Mouse (Mus musculus) limb, embryonic 14.5 days (tissue): ENCODE measurements around the gene Vps54. TPM values are rescaled to one million over a fixed set of nuclear protein-coding genes. Genes with fewer than 3 reads are reported as not detected.

Experiments used
- ATAC-seq: fragments of 200-750 bp; cut with Nextera tagmentation; 2 replicates; pipeline ENCODE4 v1.8.0; 2017; ENCODE audit warnings: low read depth, moderate number of reproducible peaks, moderate TSS enrichment; ENCODE audit not compliant: low FRiP score
- DNase-seq: peaks from one replicate; pipeline ENCODE4 v3.0.0-alpha.2; 2015; ENCODE audit warnings: low spot score
- H3K27ac ChIP-seq: fragments of 300-500 bp; sonication (generic); replicated peaks from 2 replicates; pipeline ENCODE4 v1.5.1; 2014; ENCODE audit warnings: low read depth, mild to moderate bottlenecking, low read length, moderate library complexity, mixed read lengths
- H3K27me3 ChIP-seq: fragments of 300-500 bp; sonication (generic); 2 replicates; pipeline ENCODE4 v1.6.1; 2014; ENCODE audit warnings: low read length, mixed read lengths; ENCODE audit not compliant: control insufficient read depth, insufficient read depth
- H3K36me3 ChIP-seq: fragments of 300-500 bp; sonication (generic); 2 replicates; pipeline ENCODE4 v1.6.1; 2014; ENCODE audit warnings: mild to moderate bottlenecking, low read length, moderate library complexity, mixed read lengths; ENCODE audit not compliant: control insufficient read depth, insufficient read depth
- H3K4me1 ChIP-seq: fragments of 300-500 bp; sonication (generic); 2 replicates; pipeline ENCODE4 v1.6.1; 2014; ENCODE audit warnings: antibody characterized with exemption, low read length, mixed read lengths; ENCODE audit not compliant: control insufficient read depth, insufficient read depth
- H3K4me2 ChIP-seq: fragments of 300-500 bp; sonication (generic); replicated peaks from 2 replicates; pipeline ENCODE4 v1.6.1; 2014; ENCODE audit warnings: low read depth, mild to moderate bottlenecking, low read length, moderate library complexity; ENCODE audit not compliant: severe bottlenecking
- H3K4me3 ChIP-seq: fragments of 300-500 bp; sonication (generic); replicated peaks from 2 replicates; pipeline ENCODE4 v1.5.1; 2014; ENCODE audit warnings: low read length
- H3K9ac ChIP-seq: fragments of 300-500 bp; sonication (generic); 2 replicates; pipeline ENCODE4 v1.6.1; 2014; ENCODE audit warnings: mild to moderate bottlenecking, low read depth, low read length, moderate library complexity; ENCODE audit not compliant: severe bottlenecking
- H3K9me3 ChIP-seq: fragments of 300-500 bp; sonication (generic); 2 replicates; pipeline ENCODE4 v1.6.1; 2016; ENCODE audit warnings: low read length; ENCODE audit not compliant: control insufficient read depth
- POLR2A ChIP-seq: fragments of 200-500 bp; IDR thresholded peaks from 2 replicates; pipeline ENCODE4 v1.8.0; 2012; ENCODE audit warnings: inconsistent platforms, mild to moderate bottlenecking, moderate library complexity, borderline replicate concordance; ENCODE audit not compliant: insufficient read depth, insufficient read length; ENCODE audit errors: extremely low read depth
- WGBS: fragments of 180-500 bp; shearing (Covaris S2); extraction: QIAGEN DNeasy Blood & Tissue Kit; methylation state at CpG from one replicate; pipeline ENCODE4 v1.1.7; 2014; 5-methylcytosine and 5-hydroxymethylcytosine counted together
- polyA plus RNA-seq, 2 experiments: library from polyadenylated mRNA; depleted of rRNA in 1 of 2; stranded (reverse) in 1 of 2; unstranded in 1 of 2; fragments of >200 nt; fragmentation: Nextera tagmentation in 1 of 2; extraction: Ambion mirVana in 1 of 2; gene quantifications; 2 replicates each; pipeline versions ENCODE4 v1.2.1 to v1.2.3; 2012 to 2014

The Vps54 gene
- polyA plus RNA-seq, 2 experiments: 15.3 to 28.6 TPM

GRCm38 (mm10) chr11:21224041-21224440 lies 15.0 kb upstream of the Vps54 start:
- H3K36me3 ChIP-seq: no peaks in the 10 kb centered on the region
- no peak for ATAC-seq

GRCm38 (mm10) chr11:21224446-21224845 lies 14.6 kb upstream of the Vps54 start:
- H3K9ac ChIP-seq: no peak overlapping the region
- no peaks in the 10 kb centered on the region for H3K9me3 ChIP-seq
- H3K4me1 ChIP-seq: no peaks in the 10 kb centered on the region
- H3K27me3 ChIP-seq: no peaks in the 10 kb centered on the region
- no peaks in the 10 kb centered on the region for H3K36me3 ChIP-seq
- ATAC-seq (no peak), DNase-seq (no peak)
- no peak for TF ChIP-seq POLR2A
- no peak overlapping the region for H3K4me3 ChIP-seq
- H3K27ac ChIP-seq: no peak overlapping the region
- no peak overlapping the region for H3K4me2 ChIP-seq

More at GRCm38 (mm10) chr11:21224041-21224440, 15.0 kb upstream of the Vps54 start:
- Histone ChIP-seq H3K9me3 (no peaks in the 10 kb centered on the region), H3K9ac (no peak overlapping the region), H3K27me3 (no peaks in the 10 kb centered on the region), H3K4me1 (no peaks in the 10 kb centered on the region), H3K27ac (no peak overlapping the region), H3K4me3 (no peak overlapping the region), H3K4me2 (no peak overlapping the region)
- no peak for DNase-seq
- WGBS: 84% methylated on average over 6 of the region's 6 CpGs
- TF ChIP-seq POLR2A: no peak

DNA sequence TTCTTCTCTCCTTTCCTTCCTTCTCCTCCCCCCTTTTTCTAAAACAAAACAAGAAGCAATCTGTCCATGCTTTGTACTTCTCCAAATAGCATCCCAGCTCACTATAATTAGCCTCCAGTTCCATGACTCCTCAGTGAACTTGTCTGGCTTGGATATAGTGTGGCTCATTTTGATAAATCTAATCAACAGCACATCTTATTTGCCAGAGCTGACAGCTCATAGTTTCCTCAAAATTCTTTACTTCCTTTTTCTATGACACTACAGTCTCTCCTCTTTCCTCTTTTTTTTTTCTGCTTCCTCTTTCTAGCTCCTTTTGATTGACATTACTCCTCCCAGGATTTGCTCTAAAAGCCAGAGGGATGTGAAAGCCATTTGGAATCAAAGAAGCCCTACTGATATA lies 14.1 kb upstream of the Vps54 start:
- no peaks in the 10 kb centered on the region for H3K9me3 ChIP-seq
- H3K4me1 ChIP-seq: no peaks in the 10 kb centered on the region
- H3K4me2 ChIP-seq: no peak overlapping the region
- H3K9ac ChIP-seq: no peak overlapping the region
- H3K36me3 ChIP-seq: no peaks in the 10 kb centered on the region
- no peaks in the 10 kb centered on the region for H3K27me3 ChIP-seq
- no peak overlapping the region for H3K4me3 ChIP-seq
- no peak for DNase-seq
- H3K27ac ChIP-seq: no peak overlapping the region
- no peak for TF ChIP-seq POLR2A
- no peak for ATAC-seq

DNA sequence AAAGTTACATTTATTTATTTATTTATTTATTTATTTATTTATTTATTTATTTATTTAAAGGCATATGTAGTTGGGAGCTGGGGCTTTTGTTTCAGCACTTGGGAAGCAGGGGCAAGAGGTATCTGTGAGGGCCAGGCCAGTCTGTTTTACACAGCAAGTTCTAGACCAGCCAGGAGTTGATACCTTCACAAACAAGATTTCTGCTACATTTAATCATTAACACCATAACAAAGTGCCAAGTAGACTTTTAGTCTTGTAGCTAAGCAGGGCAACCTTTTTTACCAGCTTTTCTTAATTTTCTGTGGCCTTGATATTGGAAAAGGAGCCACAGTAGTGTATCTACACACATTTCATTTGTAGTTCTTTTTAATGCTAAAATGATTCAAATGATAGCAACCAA lies 3.7 kb upstream of the Vps54 start:
- Histone ChIP-seq H3K9me3 (no peaks in the 10 kb centered on the region), H3K9ac (no peak overlapping the region), H3K36me3 (no peaks in the 10 kb centered on the region), H3K4me1 (peaks cover 5% of the 10 kb centered on the region; the same call in 1 of the 2 replicates), H3K4me3 (no peak overlapping the region), H3K27ac (no peak overlapping the region), H3K27me3 (no peaks in the 10 kb centered on the region), H3K4me2 (no peak overlapping the region)
- ATAC-seq (no peak), DNase-seq (no peak)
- TF ChIP-seq POLR2A: no peak

DNA sequence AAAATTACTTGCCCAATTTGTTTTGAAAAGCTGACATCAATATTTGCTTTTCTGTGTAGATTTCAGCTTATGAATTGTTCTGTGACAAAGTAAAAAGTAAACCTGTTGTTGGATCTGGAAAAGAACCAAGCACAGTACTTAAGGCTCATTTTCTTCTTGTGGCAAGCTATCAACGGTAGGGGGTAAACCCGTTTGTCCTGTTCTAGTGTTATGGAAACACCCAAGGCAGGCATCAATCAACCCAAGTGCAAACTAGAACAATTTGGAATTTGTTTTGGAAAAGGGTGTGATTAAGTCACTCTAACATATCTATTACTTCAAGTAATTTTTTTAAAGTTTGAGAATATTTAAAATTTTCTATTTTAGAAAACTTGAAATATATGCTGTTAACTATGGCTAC lies 3.3 kb upstream of the Vps54 start:
- Histone ChIP-seq H3K4me1 (peaks cover 7% of the 10 kb centered on the region; the same call in 1 of the 2 replicates), H3K9me3 (no peaks in the 10 kb centered on the region), H3K27ac (no peak overlapping the region), H3K36me3 (no peaks in the 10 kb centered on the region), H3K4me2 (no peak overlapping the region), H3K9ac (no peak overlapping the region), H3K27me3 (no peaks in the 10 kb centered on the region), H3K4me3 (no peak overlapping the region)
- no peak for TF ChIP-seq POLR2A
- WGBS: 50% methylated on average over 2 of the region's 2 CpGs
- ATAC-seq (no peak), DNase-seq (peak; percentile 20)

- DNase-seq (no peak), ATAC-seq (no peak)
- Histone ChIP-seq H3K9ac (no peak overlapping the region), H3K4me1 (peaks cover 11% of the 10 kb centered on the region), H3K27me3 (no peaks in the 10 kb centered on the region), H3K4me3 (no peak overlapping the region), H3K36me3 (no peaks in the 10 kb centered on the region), H3K4me2 (no peak overlapping the region), H3K27ac (no peak overlapping the region), H3K9me3 (no peaks in the 10 kb centered on the region)
- 65% methylated on average over 4 of the region's 4 CpGs for WGBS
- TF ChIP-seq POLR2A: no peak
Observed at GRCm38 (mm10) chr11:21236996-21237395, 2.1 kb upstream of the Vps54 start.
